Mouse (Mus musculus) spleen, adult 2 months (tissue): ENCODE results near the gene Cacnb2. TPM values are rescaled to one million over a fixed set of nuclear protein-coding genes. Genes with fewer than 3 reads are reported as not detected.

Source experiments
- DNase-seq, 2 experiments: peaks; one replicate each; pipeline versions ENCODE4 v3.0.0 to v3.0.0-alpha.2; 2012 to 2021; ENCODE audit warnings: low spot score in 2 of 2, low read depth in 1 of 2
- H3K27ac ChIP-seq: fragments of 200-500 bp; 2 replicates; pipeline ENCODE4 v1.5.1; 2012; ENCODE audit warnings: low read length, inconsistent platforms; ENCODE audit not compliant: insufficient read depth
- H3K27me3 ChIP-seq: fragments of 200-500 bp; 2 replicates; pipeline ENCODE4 v1.6.1; 2012; ENCODE audit warnings: mild to moderate bottlenecking, moderate library complexity, low read length, inconsistent platforms; ENCODE audit not compliant: control insufficient read depth, insufficient read depth
- H3K36me3 ChIP-seq: fragments of 200-500 bp; 2 replicates; pipeline ENCODE4 v1.6.1; 2012; ENCODE audit warnings: mild to moderate bottlenecking, low read length, inconsistent platforms; ENCODE audit not compliant: control insufficient read depth, insufficient read depth
- H3K4me1 ChIP-seq: fragments of 200-500 bp; 2 replicates; pipeline ENCODE4 v1.6.1; 2011; ENCODE audit warnings: inconsistent platforms; ENCODE audit not compliant: control insufficient read depth, insufficient read depth, insufficient read length
- H3K4me3 ChIP-seq: fragments of 200-500 bp; 2 replicates; pipeline ENCODE4 v1.5.1; 2011; ENCODE audit warnings: mild to moderate bottlenecking, inconsistent platforms; ENCODE audit not compliant: insufficient read depth, insufficient read length; ENCODE audit errors: extremely low read depth
- CTCF ChIP-seq: fragments of 200-500 bp; IDR thresholded peaks from 2 replicates; pipeline ENCODE4 v1.5.1; 2011; ENCODE audit warnings: mild to moderate bottlenecking, inconsistent platforms; ENCODE audit not compliant: insufficient read depth, insufficient read length, insufficient replicate concordance; ENCODE audit errors: extremely low read depth
- POLR2A ChIP-seq: fragments of 200-500 bp; IDR thresholded peaks from 2 replicates; pipeline ENCODE4 v1.6.1; 2011; ENCODE audit warnings: low read depth, low read length, inconsistent platforms
- whole genome bisulfite sequencing: fragments of 180-500 bp; shearing (Covaris S2); methylation state at CpG from one replicate; pipeline ENCODE4 v1.1.7; 2018; 5-methylcytosine and 5-hydroxymethylcytosine counted together
- polyA plus RNA-seq: library from polyadenylated mRNA; depleted of rRNA; stranded (reverse); fragments of >200 nt; gene quantifications from 2 replicates; pipeline ENCODE4 v1.2.3, GENCODE M21; 2012

Cacnb2 gene
- polyA plus RNA-seq, 1 experiment = 0.37 TPM

DNA sequence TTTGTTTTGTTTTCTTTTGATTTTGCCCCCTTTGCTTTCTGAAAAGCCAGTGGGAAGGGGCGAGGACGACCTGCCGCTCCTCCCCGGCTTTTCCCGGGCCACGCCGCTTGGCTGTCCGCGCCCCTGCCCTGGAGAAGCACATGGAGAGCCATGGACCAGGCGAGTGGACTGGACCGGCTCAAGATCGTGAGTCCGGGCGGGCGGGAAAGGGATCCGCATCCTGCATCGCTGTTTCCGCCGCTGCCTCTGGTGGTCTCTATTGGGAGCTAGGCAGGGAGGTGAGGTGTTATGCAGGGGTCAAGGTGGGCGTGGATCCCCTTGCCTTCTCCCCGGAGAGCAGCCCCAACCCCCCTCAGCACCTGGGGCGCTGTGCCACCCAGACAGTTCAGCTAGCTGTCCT, 1.9 kb downstream of the Cacnb2 start:
- DNase-seq = peak in 1 of 2 experiments; percentile 3
- Histone ChIP-seq H3K36me3 (no peaks in the 10 kb centered on the region), H3K4me3 (peak overlapping the region; percentile 62; the same call in 1 of the 2 replicates), H3K4me1 (peaks cover 13% of the 10 kb centered on the region; the same call in 1 of the 2 replicates), H3K27ac (no peak overlapping the region), H3K27me3 (peaks cover 13% of the 10 kb centered on the region)
- under 1% methylated on average over 22 of the region's 22 CpGs for WGBS
- TF ChIP-seq CTCF (no peak), POLR2A (no peak)

DNA sequence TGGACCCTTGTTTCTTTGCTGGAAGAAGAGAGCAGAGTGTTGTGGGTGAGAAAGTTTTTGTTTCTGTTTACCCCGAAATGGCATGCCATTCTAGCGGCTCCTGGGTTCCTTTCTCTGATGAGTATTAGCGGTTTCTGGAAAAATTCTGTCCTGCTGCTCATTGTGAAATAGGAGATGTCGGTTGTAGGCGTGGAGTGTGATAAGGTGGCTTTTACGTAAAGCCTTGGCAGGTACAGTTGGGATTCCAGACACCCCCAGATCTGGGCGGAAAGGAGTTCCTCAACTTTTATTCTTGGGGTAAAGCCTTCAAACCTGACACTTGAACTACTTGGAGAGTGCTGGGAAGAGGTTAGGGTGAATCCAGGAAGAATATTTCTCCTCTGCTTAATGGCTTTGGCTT, 2.3 kb downstream of the Cacnb2 start:
- DNase-seq = no peak
- H3K36me3 ChIP-seq = no peaks in the 10 kb centered on the region
- H3K4me3 ChIP-seq = peak overlapping the region; percentile 62; the same call in 1 of the 2 replicates
- peaks cover 13% of the 10 kb centered on the region for H3K27me3 ChIP-seq
- WGBS = 13% methylated on average over 7 of the region's 7 CpGs
- peaks cover 13% of the 10 kb centered on the region; the same call in 1 of the 2 replicates for H3K4me1 ChIP-seq
- no peak for TF ChIP-seq CTCF
- no peak for TF ChIP-seq POLR2A
- no peak overlapping the region for H3K27ac ChIP-seq

DNA sequence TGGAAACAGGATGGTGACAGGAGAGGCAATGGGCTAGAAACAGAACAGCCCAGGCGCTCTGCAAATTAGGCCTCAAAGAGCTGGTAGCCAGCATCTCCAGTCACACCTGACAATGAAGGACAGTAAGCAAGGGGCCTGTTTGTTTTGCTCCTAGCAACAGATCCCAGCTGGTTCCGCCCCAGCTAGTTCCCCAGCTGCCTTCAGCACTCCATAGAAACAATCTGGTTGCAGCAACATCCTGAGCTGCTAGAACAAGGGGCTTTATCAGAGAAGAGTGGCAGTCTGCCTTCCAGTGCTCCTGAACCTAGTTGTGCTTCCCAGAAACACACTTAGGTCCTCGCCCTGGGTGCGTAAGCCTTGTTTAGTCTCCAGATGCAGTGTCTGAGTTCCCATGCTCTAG, 5.7 kb downstream of the Cacnb2 start:
- TF ChIP-seq POLR2A (no peak), CTCF (no peak)
- WGBS = 82% methylated on average over 4 of the region's 4 CpGs

GRCm38 (mm10) chr2:14612705-14613104, 9.8 kb downstream of the Cacnb2 start:
- Histone ChIP-seq H3K27ac (no peak overlapping the region), H3K27me3 (no peaks in the 10 kb centered on the region), H3K36me3 (no peaks in the 10 kb centered on the region), H3K4me3 (no peak overlapping the region), H3K4me1 (no peaks in the 10 kb centered on the region)
- TF ChIP-seq CTCF = no peak
- no peak for TF ChIP-seq POLR2A
- DNase-seq = no peak
- WGBS = 89% methylated on average over 4 of the region's 4 CpGs

More for the DNA sequence above, 5.7 kb downstream of the Cacnb2 start:
- H3K27me3 ChIP-seq = peaks cover 13% of the 10 kb centered on the region
- no peak overlapping the region for H3K27ac ChIP-seq
- H3K4me3 ChIP-seq = no peak overlapping the region
- DNase-seq = no peak
- no peaks in the 10 kb centered on the region for H3K36me3 ChIP-seq
- H3K4me1 ChIP-seq = peaks cover 13% of the 10 kb centered on the region; the same call in 1 of the 2 replicates

DNA sequence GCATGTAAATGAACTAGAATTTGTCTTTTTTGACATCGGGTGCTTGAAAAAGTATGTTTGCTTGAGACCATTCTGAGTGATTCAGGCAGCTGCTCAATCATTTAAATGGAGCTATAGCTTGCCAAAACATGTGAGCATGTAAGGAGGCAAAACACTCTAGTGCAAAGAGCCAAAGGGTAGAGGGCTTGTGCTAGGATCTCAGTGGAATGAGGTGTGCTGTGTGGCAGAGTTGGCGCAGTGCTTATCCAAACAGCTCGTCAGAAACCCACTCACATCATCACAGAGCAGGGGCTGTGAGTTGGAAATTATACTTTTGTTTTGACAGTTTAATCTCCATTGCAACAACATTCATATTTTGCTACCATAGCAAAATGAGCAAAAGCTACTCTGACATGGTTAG, 13.5 kb downstream of the Cacnb2 start:
- 95% methylated on average over 3 of the region's 3 CpGs for WGBS
- H3K36me3 ChIP-seq = no peaks in the 10 kb centered on the region
- no peak overlapping the region for H3K27ac ChIP-seq
- DNase-seq = no peak
- no peak for TF ChIP-seq CTCF
- no peak for TF ChIP-seq POLR2A
- no peaks in the 10 kb centered on the region; the same call in 1 of the 2 replicates for H3K4me1 ChIP-seq
- no peak overlapping the region for H3K4me3 ChIP-seq
- H3K27me3 ChIP-seq = no peaks in the 10 kb centered on the region

DNA sequence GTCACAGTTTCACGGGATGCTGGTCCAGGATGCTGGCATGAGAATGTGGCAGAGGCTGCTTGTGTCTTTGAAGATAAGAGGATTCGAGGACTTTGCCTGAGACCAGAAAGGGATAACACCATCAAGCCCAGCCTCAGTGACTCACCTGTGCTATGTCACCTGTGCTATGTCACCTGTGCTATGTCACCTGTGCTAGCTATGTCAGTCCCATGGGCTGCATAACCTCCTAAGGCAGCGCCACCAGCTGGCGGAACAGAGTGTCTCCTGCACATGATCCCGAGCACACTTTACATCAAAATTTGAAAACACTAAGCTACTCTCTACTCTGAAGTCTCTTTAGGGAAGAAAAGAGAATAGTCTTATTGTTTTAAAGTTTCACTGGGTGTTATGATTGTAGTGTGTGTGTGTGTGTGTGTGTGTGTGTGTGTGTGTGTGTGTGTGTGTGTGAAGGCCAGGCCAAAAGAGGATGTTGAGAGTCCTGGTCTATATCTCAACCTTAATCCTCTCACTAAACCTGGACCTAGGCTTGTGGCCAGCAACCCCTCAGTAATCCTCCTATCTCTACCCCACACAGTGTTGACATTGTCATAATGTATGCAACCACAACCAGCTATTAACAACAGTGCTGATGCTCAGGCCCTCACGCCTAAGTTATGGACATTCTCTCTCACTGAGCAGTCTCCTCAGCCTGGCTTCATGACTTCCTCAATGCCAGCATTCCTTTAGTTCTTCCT, 17.4 kb downstream of the Cacnb2 start:
- 86% methylated on average over 6 of the region's 6 CpGs for WGBS
- Histone ChIP-seq H3K27me3 (no peaks in the 10 kb centered on the region), H3K4me1 (no peaks in the 10 kb centered on the region; the same call in 1 of the 2 replicates), H3K4me3 (no peak overlapping the region), H3K36me3 (no peaks in the 10 kb centered on the region), H3K27ac (no peak overlapping the region)
- TF ChIP-seq POLR2A (no peak), CTCF (no peak)
- DNase-seq = no peak

- Histone ChIP-seq H3K4me3 (no peak overlapping the region), H3K27me3 (no peaks in the 10 kb centered on the region), H3K36me3 (no peaks in the 10 kb centered on the region), H3K4me1 (no peaks in the 10 kb centered on the region; the same call in 1 of the 2 replicates), H3K27ac (no peak overlapping the region)
- no peak for DNase-seq
- TF ChIP-seq POLR2A = no peak
- no peak for TF ChIP-seq CTCF
- 91% methylated on average over 4 of the region's 4 CpGs for WGBS
Observed at GRCm38 (mm10) chr2:14620891-14621290, 18.0 kb downstream of the Cacnb2 start.
